Mouse (Mus musculus) R1 (cell line): ENCODE results near the gene Smyd5.

ENCODE experiments used
- DNase-seq: peaks from one replicate; pipeline ENCODE4 v3.0.0-alpha.2; 2018; ENCODE audit warnings: low read depth, low spot score

The Smyd5 gene

DNA sequence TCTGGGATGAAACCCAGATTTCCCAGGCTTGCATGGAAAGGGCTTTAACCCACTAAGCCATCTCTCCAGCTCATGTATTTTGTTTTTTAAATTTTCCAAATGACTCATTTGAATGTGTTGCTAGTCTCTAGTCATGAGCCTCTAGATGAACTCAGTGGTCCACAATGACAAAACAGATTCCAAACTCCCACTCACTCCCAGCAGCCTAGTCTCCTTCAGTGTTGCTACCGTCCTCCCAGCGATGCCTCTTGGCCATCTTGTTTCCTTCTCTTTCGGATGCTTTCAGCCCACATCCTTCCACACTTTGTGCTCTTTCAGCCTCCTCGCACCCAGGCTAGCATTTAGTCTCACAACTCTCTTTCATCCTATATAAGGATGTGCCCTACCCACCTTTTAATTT lies 58.5 kb downstream of the Smyd5 start:
- no peak for DNase-seq

DNA sequence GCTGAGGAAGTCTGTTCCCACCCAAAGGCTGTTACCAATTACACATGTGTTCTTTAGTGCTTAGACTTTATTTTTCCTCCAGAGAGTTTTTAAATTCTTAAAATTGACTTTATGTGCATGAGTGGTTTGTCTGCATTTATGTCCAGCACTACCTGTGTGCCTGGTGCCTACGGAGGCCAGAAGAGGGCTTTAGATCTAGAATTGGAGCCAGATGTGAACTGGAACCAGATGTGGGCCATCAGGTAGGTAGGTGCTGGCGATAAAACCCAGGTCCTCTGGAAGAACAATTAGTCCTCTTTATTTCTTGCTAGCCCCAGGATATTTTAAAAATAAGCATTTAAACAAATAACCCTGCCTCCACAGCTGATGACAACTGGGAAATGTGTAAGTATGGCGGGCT lies 59.8 kb downstream of the Smyd5 start:
- no peak for DNase-seq
